Mouse (Mus musculus) hindbrain, embryonic 16.5 days (tissue): ENCODE results near the gene Zfand3. TPM values are rescaled to one million over a fixed set of nuclear protein-coding genes. Genes with fewer than 3 reads are reported as not detected.

Experiments
- ATAC-seq: fragments of 200-750 bp; cut with Nextera tagmentation; 2 replicates; pipeline ENCODE4 v1.8.0; 2017; ENCODE audit warnings: moderate TSS enrichment, moderate library complexity
- H3K27ac ChIP-seq: fragments of 300-500 bp; sonication (generic); 2 replicates; pipeline ENCODE4 v1.5.1; 2014; ENCODE audit warnings: low read depth, mild to moderate bottlenecking, control low read depth, low read length, moderate library complexity
- H3K27me3 ChIP-seq: fragments of 300-500 bp; sonication (generic); replicated peaks from 2 replicates; pipeline ENCODE4 v1.6.1; 2014; ENCODE audit warnings: low read length; ENCODE audit not compliant: control insufficient read depth, insufficient read depth
- H3K36me3 ChIP-seq: fragments of 300-500 bp; sonication (generic); 2 replicates; pipeline ENCODE4 v1.6.1; 2014; ENCODE audit warnings: mild to moderate bottlenecking, low read length, moderate library complexity, mixed read lengths; ENCODE audit not compliant: control insufficient read depth, insufficient read depth
- H3K4me1 ChIP-seq: fragments of 300-500 bp; sonication (generic); 2 replicates; pipeline ENCODE4 v1.6.1; 2014; ENCODE audit warnings: low read depth, low read length; ENCODE audit not compliant: control insufficient read depth, insufficient read depth
- H3K4me2 ChIP-seq: fragments of 300-500 bp; sonication (generic); 2 replicates; pipeline ENCODE4 v1.6.1; 2014; ENCODE audit warnings: mild to moderate bottlenecking, low read length, control low read depth, moderate library complexity
- H3K4me3 ChIP-seq: fragments of 300-500 bp; sonication (generic); 2 replicates; pipeline ENCODE4 v1.5.1; 2014; ENCODE audit warnings: mild to moderate bottlenecking, low read length, control low read depth, moderate library complexity
- H3K9ac ChIP-seq: fragments of 300-500 bp; sonication (generic); 2 replicates; pipeline ENCODE4 v1.6.1; 2014; ENCODE audit warnings: low read depth, mild to moderate bottlenecking, control low read depth, low read length, moderate library complexity
- H3K9me3 ChIP-seq: fragments of 300-500 bp; sonication (generic); 2 replicates; pipeline ENCODE4 v1.6.1; 2014; ENCODE audit warnings: mild to moderate bottlenecking, low read length, moderate library complexity; ENCODE audit not compliant: control insufficient read depth
- WGBS: fragments of 180-500 bp; shearing (Covaris S2); extraction: QIAGEN DNeasy Blood & Tissue Kit; methylation state at CpG from one replicate; pipeline ENCODE4 v1.1.7; 2014; 5-methylcytosine and 5-hydroxymethylcytosine counted together
- polyA plus RNA-seq: library from polyadenylated mRNA; unstranded; fragments of >200 nt; fragmentation: Nextera tagmentation; extraction: Ambion mirVana; gene quantifications from 2 replicates; pipeline ENCODE4 v1.2.1, GENCODE M21; 2015

Gene Zfand3
- polyA plus RNA-seq, 1 experiment from 2014 or later, result 53.3 TPM

- Histone ChIP-seq H3K9me3 (no peaks in the 10 kb centered on the region), H3K4me3 (no peak overlapping the region), H3K9ac (no peak overlapping the region), H3K27me3 (no peaks in the 10 kb centered on the region), H3K4me2 (no peak overlapping the region), H3K36me3 (no peaks in the 10 kb centered on the region), H3K27ac (no peak overlapping the region), H3K4me1 (peaks cover 3% of the 10 kb centered on the region; the same call in 1 of the 2 replicates)
- no peak for ATAC-seq
- WGBS, result 89% methylated on average over 3 of the region's 3 CpGs
Observed at GRCm38 (mm10) chr17:30072613-30073012, 68.1 kb downstream of the Zfand3 start.

GRCm38 (mm10) chr17:30075896-30076295, 71.4 kb downstream of the Zfand3 start:
- no peak overlapping the region for H3K27ac ChIP-seq

GRCm38 (mm10) chr17:30084007-30084406, 79.5 kb downstream of the Zfand3 start:
- Histone ChIP-seq H3K36me3 (no peaks in the 10 kb centered on the region), H3K9ac (no peak overlapping the region), H3K4me2 (no peak overlapping the region), H3K9me3 (no peaks in the 10 kb centered on the region), H3K4me1 (peaks cover 4% of the 10 kb centered on the region), H3K27me3 (no peaks in the 10 kb centered on the region), H3K27ac (no peak overlapping the region), H3K4me3 (no peak overlapping the region)
- ATAC-seq, result no peak
- WGBS, result 70% methylated on average over 4 of the region's 4 CpGs

More at GRCm38 (mm10) chr17:30075896-30076295, 71.4 kb downstream of the Zfand3 start:
- no peak for ATAC-seq
- H3K4me3 ChIP-seq, result no peak overlapping the region
- no peak overlapping the region for H3K4me2 ChIP-seq
- H3K9ac ChIP-seq, result no peak overlapping the region
- peaks cover 3% of the 10 kb centered on the region; the same call in 1 of the 2 replicates for H3K4me1 ChIP-seq
- H3K27me3 ChIP-seq, result no peaks in the 10 kb centered on the region
- WGBS, result 56% methylated on average over 5 of the region's 5 CpGs
- no peaks in the 10 kb centered on the region for H3K9me3 ChIP-seq
- no peaks in the 10 kb centered on the region for H3K36me3 ChIP-seq

- no peak overlapping the region for H3K27ac ChIP-seq
- WGBS, result 90% methylated on average over 6 of the region's 7 CpGs
- H3K4me1 ChIP-seq, result peaks cover 4% of the 10 kb centered on the region
- no peak overlapping the region for H3K4me3 ChIP-seq
- no peaks in the 10 kb centered on the region for H3K27me3 ChIP-seq
- no peaks in the 10 kb centered on the region for H3K36me3 ChIP-seq
- H3K9me3 ChIP-seq, result no peaks in the 10 kb centered on the region
- no peak for ATAC-seq
- H3K9ac ChIP-seq, result no peak overlapping the region
- H3K4me2 ChIP-seq, result no peak overlapping the region
Observed at GRCm38 (mm10) chr17:30086695-30087094, 82.2 kb downstream of the Zfand3 start.

- H3K9me3 ChIP-seq, result no peaks in the 10 kb centered on the region
- H3K27ac ChIP-seq, result no peak overlapping the region
- peaks cover 4% of the 10 kb centered on the region for H3K4me1 ChIP-seq
- H3K4me2 ChIP-seq, result no peak overlapping the region
- no peaks in the 10 kb centered on the region for H3K36me3 ChIP-seq
- H3K9ac ChIP-seq, result no peak overlapping the region
- ATAC-seq, result no peak
- H3K27me3 ChIP-seq, result no peaks in the 10 kb centered on the region
- 98% methylated on average over 3 of the region's 3 CpGs for WGBS
- no peak overlapping the region for H3K4me3 ChIP-seq
Observed at GRCm38 (mm10) chr17:30088431-30088830, 83.9 kb downstream of the Zfand3 start.

GRCm38 (mm10) chr17:30090416-30090815, 85.9 kb downstream of the Zfand3 start:
- no peak overlapping the region for H3K9ac ChIP-seq
- no peaks in the 10 kb centered on the region for H3K27me3 ChIP-seq
- H3K4me3 ChIP-seq, result no peak overlapping the region
- no peak overlapping the region for H3K4me2 ChIP-seq
- WGBS, result 83% methylated on average over 3 of the region's 3 CpGs
- no peaks in the 10 kb centered on the region for H3K4me1 ChIP-seq
- no peaks in the 10 kb centered on the region for H3K9me3 ChIP-seq
- no peak overlapping the region for H3K27ac ChIP-seq
- ATAC-seq, result no peak
- H3K36me3 ChIP-seq, result no peaks in the 10 kb centered on the region

GRCm38 (mm10) chr17:30093148-30093749, 88.7 kb downstream of the Zfand3 start:
- ATAC-seq, result no peak
- no peaks in the 10 kb centered on the region for H3K4me1 ChIP-seq
- H3K27me3 ChIP-seq, result no peaks in the 10 kb centered on the region
- H3K9ac ChIP-seq, result no peak overlapping the region
- no peaks in the 10 kb centered on the region for H3K9me3 ChIP-seq
- no peaks in the 10 kb centered on the region for H3K36me3 ChIP-seq
- H3K27ac ChIP-seq, result no peak overlapping the region
- H3K4me2 ChIP-seq, result no peak overlapping the region
- 98% methylated on average over 2 of the region's 2 CpGs for WGBS
- no peak overlapping the region for H3K4me3 ChIP-seq

GRCm38 (mm10) chr17:30097156-30097555, 92.6 kb downstream of the Zfand3 start:
- 82% methylated on average over 5 of the region's 5 CpGs for WGBS
- H3K27ac ChIP-seq, result no peak overlapping the region
- H3K4me2 ChIP-seq, result no peak overlapping the region
- H3K4me3 ChIP-seq, result no peak overlapping the region
- no peak for ATAC-seq
- no peaks in the 10 kb centered on the region for H3K9me3 ChIP-seq
- no peak overlapping the region for H3K9ac ChIP-seq
- H3K27me3 ChIP-seq, result no peaks in the 10 kb centered on the region
- H3K36me3 ChIP-seq, result no peaks in the 10 kb centered on the region
- peaks cover 9% of the 10 kb centered on the region for H3K4me1 ChIP-seq

- H3K36me3 ChIP-seq, result no peaks in the 10 kb centered on the region
- H3K4me1 ChIP-seq, result peaks cover 9% of the 10 kb centered on the region
- no peak overlapping the region for H3K27ac ChIP-seq
- H3K9me3 ChIP-seq, result no peaks in the 10 kb centered on the region
- no peaks in the 10 kb centered on the region for H3K27me3 ChIP-seq
- no peak overlapping the region for H3K4me2 ChIP-seq
- no peak for ATAC-seq
- 80% methylated on average over 4 of the region's 4 CpGs for WGBS
- no peak overlapping the region for H3K9ac ChIP-seq
- H3K4me3 ChIP-seq, result no peak overlapping the region
Observed at GRCm38 (mm10) chr17:30097677-30098076, 93.1 kb downstream of the Zfand3 start.
